Mouse (Mus musculus) adrenal gland, postnatal 4 days (tissue): ENCODE results near the gene Acvr1c. TPM values are rescaled to one million over a fixed set of nuclear protein-coding genes. Genes with fewer than 3 reads are reported as not detected.

Source experiments
- DNase-seq, 2 experiments: peaks; one replicate each; pipeline ENCODE4 v3.0.0; 2021 to 2022; ENCODE audit warnings: low spot score in 2 of 2, mixed read lengths in 2 of 2
- long read RNA-seq, 2 experiments: library from polyadenylated mRNA; stranded (forward); transcript quantifications; one replicate each; pipeline ENCODE4 v2.0.0; 2021
- total RNA-seq, 2 experiments: library from RNA; stranded (reverse); gene quantifications; 2 replicates each; pipeline ENCODE4 v1.2.3; 2021

Acvr1c gene
- 10 to 100 TPM in 1 of 2 experiments, 1 to 10 TPM in 1; 9.3 to 11.3 TPM for total RNA-seq
- long read RNA-seq, experiment 1, partial matches to known transcripts, result 0 of 1 reads
- long read RNA-seq, experiment 1, other reads (novel, unspliced or antisense), result 1 of 1 reads
- long read RNA-seq, experiment 2, full-length matches to known transcripts, result 3 of 5 reads
- long read RNA-seq, experiment 2, partial matches to known transcripts, result 0 of 5 reads
- long read RNA-seq, experiment 2, other reads (novel, unspliced or antisense), result 2 of 5 reads

- peak; percentile 24 to 43 for DNase-seq
Measured at GRCm38 (mm10) chr2:58357414-58358131, at the start of gene Acvr1c. TSS of gene Acvr1c (minus strand) at chr2:58357895.

- no peak for DNase-seq
Measured at GRCm38 (mm10) chr2:58403481-58403880, 45.8 kb upstream of the Acvr1c start.

GRCm38 (mm10) chr2:58388601-58389000 lies 30.9 kb upstream of the Acvr1c start:
- no peak for DNase-seq

- no peak for DNase-seq
Measured at GRCm38 (mm10) chr2:58380020-58380419, 22.3 kb upstream of the Acvr1c start.

- no peak for DNase-seq
Measured at GRCm38 (mm10) chr2:58379475-58379874, 21.8 kb upstream of the Acvr1c start.

- DNase-seq, result no peak
Measured at GRCm38 (mm10) chr2:58377417-58378130, 19.9 kb upstream of the Acvr1c start.

GRCm38 (mm10) chr2:58366196-58366595 lies 8.5 kb upstream of the Acvr1c start:
- DNase-seq, result no peak

GRCm38 (mm10) chr2:58361361-58362046 lies 3.8 kb upstream of the Acvr1c start:
- DNase-seq, result no peak

GRCm38 (mm10) chr2:58358132-58358460 lies 401 bp upstream of the Acvr1c start:
- no peak for DNase-seq

GRCm38 (mm10) chr2:58357068-58357413 lies 654 bp downstream of the Acvr1c start:
- DNase-seq, result no peak

GRCm38 (mm10) chr2:58354389-58354788 lies 3.3 kb downstream of the Acvr1c start:
- no peak for DNase-seq

- no peak for DNase-seq
Measured at GRCm38 (mm10) chr2:58352846-58353245, 4.8 kb downstream of the Acvr1c start.

- no peak for DNase-seq
Measured at GRCm38 (mm10) chr2:58350657-58351056, 7.0 kb downstream of the Acvr1c start.

- no peak for DNase-seq
Measured at GRCm38 (mm10) chr2:58336730-58337129, 21.0 kb downstream of the Acvr1c start.

GRCm38 (mm10) chr2:58329589-58329988 lies 28.1 kb downstream of the Acvr1c start:
- DNase-seq, result no peak

- DNase-seq, result peak in 1 of 2 experiments; percentile 3
Measured at GRCm38 (mm10) chr2:58324118-58324901, 33.4 kb downstream of the Acvr1c start.

GRCm38 (mm10) chr2:58323274-58323673 lies 34.4 kb downstream of the Acvr1c start:
- DNase-seq, result no peak

GRCm38 (mm10) chr2:58316186-58316585 lies 41.5 kb downstream of the Acvr1c start:
- DNase-seq, result no peak

- DNase-seq, result no peak
Measured at GRCm38 (mm10) chr2:58309695-58310094, 48.0 kb downstream of the Acvr1c start.

- DNase-seq, result no peak
Measured at GRCm38 (mm10) chr2:58304450-58304849, 53.2 kb downstream of the Acvr1c start.
